Mouse (Mus musculus) midbrain, embryonic 13.5 days (tissue): ENCODE measurements around the gene Tff2. TPM values are rescaled to one million over a fixed set of nuclear protein-coding genes. Genes with fewer than 3 reads are reported as not detected.

Experiments used
- ATAC-seq: fragments of 200-750 bp; cut with Nextera tagmentation; 2 replicates; pipeline ENCODE4 v1.8.0; 2017; ENCODE audit warnings: mild to moderate bottlenecking, moderate TSS enrichment, moderate library complexity
- H3K27ac ChIP-seq: fragments of 300-500 bp; sonication (generic); 2 replicates; pipeline ENCODE4 v1.5.1; 2015; ENCODE audit warnings: inconsistent platforms, mild to moderate bottlenecking, moderate library complexity
- H3K27me3 ChIP-seq: fragments of 300-500 bp; sonication (generic); 2 replicates; pipeline ENCODE4 v1.6.1; 2015; ENCODE audit warnings: mild to moderate bottlenecking, inconsistent platforms
- H3K36me3 ChIP-seq: fragments of 300-500 bp; sonication (generic); 2 replicates; pipeline ENCODE4 v1.6.1; 2015; ENCODE audit warnings: mild to moderate bottlenecking, inconsistent platforms
- H3K4me1 ChIP-seq: fragments of 300-500 bp; sonication (generic); replicated peaks from 2 replicates; pipeline ENCODE4 v1.6.1; 2015; ENCODE audit warnings: inconsistent platforms
- H3K4me2 ChIP-seq: fragments of 300-500 bp; sonication (generic); replicated peaks from 2 replicates; pipeline ENCODE4 v1.6.1; 2015; ENCODE audit warnings: moderate library complexity, mild to moderate bottlenecking, inconsistent platforms
- H3K4me3 ChIP-seq: fragments of 300-500 bp; sonication (generic); replicated peaks from 2 replicates; pipeline ENCODE4 v1.5.1; 2015; ENCODE audit warnings: mild to moderate bottlenecking, inconsistent platforms
- H3K9ac ChIP-seq: fragments of 300-500 bp; sonication (generic); replicated peaks from 2 replicates; pipeline ENCODE4 v1.6.1; 2015; ENCODE audit warnings: mild to moderate bottlenecking, inconsistent platforms
- H3K9me3 ChIP-seq: fragments of 300-500 bp; sonication (generic); 2 replicates; pipeline ENCODE4 v1.6.1; 2016; ENCODE audit warnings: mild to moderate bottlenecking, inconsistent platforms
- WGBS: fragments of 180-500 bp; shearing (Covaris S2); methylation state at CpG from one replicate; pipeline ENCODE4 v1.1.7; 2015; 5-methylcytosine and 5-hydroxymethylcytosine counted together
- polyA plus RNA-seq: library from polyadenylated mRNA; unstranded; fragments of >200 nt; fragmentation: Nextera tagmentation; extraction: Ambion mirVana; gene quantifications from 2 replicates; pipeline ENCODE4 v1.2.1, GENCODE M21; 2015

Gene Tff2
- polyA plus RNA-seq = not detected in 2 replicates

DNA sequence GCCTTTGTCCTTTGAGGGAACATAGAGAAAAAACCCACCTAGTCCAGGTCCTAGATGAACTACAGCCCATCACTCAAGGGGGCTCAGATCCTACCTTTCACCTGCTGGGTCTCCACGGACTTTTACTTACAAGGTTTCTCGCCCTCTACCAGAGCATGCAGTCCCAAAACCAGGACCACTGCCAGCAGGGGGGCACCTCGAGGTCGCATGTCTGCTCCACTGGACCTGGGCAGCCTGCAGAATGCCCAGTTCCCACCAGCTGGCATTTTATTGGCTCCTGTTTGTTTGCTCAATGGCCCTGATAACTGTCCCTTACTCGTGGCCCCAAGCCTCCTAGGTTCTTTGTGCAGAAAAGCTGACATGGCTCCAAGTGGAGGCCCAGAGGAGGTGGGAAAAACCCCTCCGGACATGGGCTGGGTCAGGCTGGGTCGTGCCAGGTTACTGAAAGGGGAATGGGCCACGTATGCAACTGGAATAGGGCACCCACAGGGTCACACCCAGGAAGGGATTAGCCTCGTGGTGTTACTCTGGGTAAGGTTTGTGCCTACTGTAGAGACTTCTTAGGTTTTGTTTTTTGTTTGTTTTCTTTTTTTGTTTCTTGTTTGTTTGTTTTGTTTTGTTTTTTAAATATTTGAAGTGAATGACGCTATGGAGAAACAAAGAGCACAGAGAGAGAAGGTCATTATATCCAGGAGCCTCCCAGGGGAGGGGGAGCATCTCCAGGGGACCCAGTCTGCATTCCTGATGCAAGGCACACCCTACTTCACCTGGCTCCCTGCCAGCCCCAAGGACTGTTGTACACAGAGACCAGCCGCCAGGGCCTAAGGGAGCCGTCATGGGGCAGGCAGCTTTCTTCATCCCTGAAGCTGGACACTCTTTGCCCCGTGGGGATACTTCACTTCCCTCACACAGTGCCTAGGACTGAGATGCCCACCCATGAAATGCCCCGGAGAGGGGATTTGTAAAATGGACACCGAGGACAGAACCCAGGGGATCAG lies at the start of gene Tff2:
Gene Tff2, minus strand, starts transcription at position 243 of the 998 bp plus-strand sequence.
- WGBS = 72% methylated on average over 15 of the region's 15 CpGs
- H3K4me3 ChIP-seq = no peak within 1 kb of the TSS
- ATAC-seq = no peak
- H3K9me3 ChIP-seq = no peaks in the 10 kb centered on the region
- no peak within 1 kb of the TSS for H3K4me2 ChIP-seq
- H3K27ac ChIP-seq = no peak within 1 kb of the TSS
- no peak within 1 kb of the TSS for H3K9ac ChIP-seq
- no peaks in the 10 kb centered on the region for H3K27me3 ChIP-seq
- no peaks in the 10 kb centered on the region for H3K36me3 ChIP-seq
- no peaks in the 10 kb centered on the region for H3K4me1 ChIP-seq

- H3K4me3 ChIP-seq = no peak overlapping the region
- no peaks in the 10 kb centered on the region for H3K27me3 ChIP-seq
- no peak for ATAC-seq
- 92% methylated on average over 9 of the region's 9 CpGs for WGBS
- no peak overlapping the region for H3K27ac ChIP-seq
- H3K9ac ChIP-seq = no peak overlapping the region
- H3K4me1 ChIP-seq = no peaks in the 10 kb centered on the region
- H3K36me3 ChIP-seq = no peaks in the 10 kb centered on the region
- H3K4me2 ChIP-seq = no peak overlapping the region
- no peaks in the 10 kb centered on the region for H3K9me3 ChIP-seq
Observed at GRCm38 (mm10) chr17:31193360-31193759, 49.3 kb upstream of the Tff2 start.

- Histone ChIP-seq H3K36me3 (no peaks in the 10 kb centered on the region), H3K4me2 (no peak overlapping the region), H3K9me3 (no peaks in the 10 kb centered on the region), H3K9ac (no peak overlapping the region), H3K4me3 (no peak overlapping the region), H3K4me1 (no peaks in the 10 kb centered on the region), H3K27ac (no peak overlapping the region), H3K27me3 (no peaks in the 10 kb centered on the region)
- no peak for ATAC-seq
- 76% methylated on average over 2 of the region's 2 CpGs for WGBS
Observed at GRCm38 (mm10) chr17:31192663-31193062, 48.6 kb upstream of the Tff2 start.

GRCm38 (mm10) chr17:31191825-31192224 lies 47.7 kb upstream of the Tff2 start:
- H3K9ac ChIP-seq = no peak overlapping the region
- no peaks in the 10 kb centered on the region; the same call in 1 of the 2 replicates for H3K9me3 ChIP-seq
- no peak overlapping the region for H3K4me3 ChIP-seq
- no peak overlapping the region for H3K4me2 ChIP-seq
- H3K36me3 ChIP-seq = no peaks in the 10 kb centered on the region
- no peaks in the 10 kb centered on the region for H3K27me3 ChIP-seq
- H3K4me1 ChIP-seq = no peaks in the 10 kb centered on the region
- WGBS = 80% methylated on average over 8 of the region's 8 CpGs
- ATAC-seq = no peak
- no peak overlapping the region for H3K27ac ChIP-seq

DNA sequence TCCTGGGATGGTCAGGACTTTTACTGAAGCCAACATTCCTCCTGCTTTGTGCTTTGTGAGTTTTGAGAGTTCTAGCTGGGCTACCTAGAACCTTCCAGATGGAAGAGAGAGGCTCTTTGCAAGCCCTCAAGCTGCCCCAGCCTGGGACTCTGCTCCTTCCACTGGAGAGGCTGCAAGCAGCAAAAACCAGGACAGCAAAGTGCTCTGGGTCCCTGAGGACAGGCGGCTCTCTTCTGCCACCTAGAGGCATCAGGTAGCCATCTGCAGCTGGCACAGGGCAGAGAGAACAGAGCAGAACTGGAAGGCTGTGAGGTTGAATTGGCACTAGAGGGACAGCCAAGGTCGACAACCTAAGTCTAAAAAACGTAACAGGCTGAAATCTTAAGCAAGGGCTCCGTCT lies 43.3 kb upstream of the Tff2 start:
- Histone ChIP-seq H3K4me2 (no peak overlapping the region), H3K9ac (no peak overlapping the region), H3K36me3 (no peaks in the 10 kb centered on the region), H3K27me3 (no peaks in the 10 kb centered on the region), H3K4me1 (no peaks in the 10 kb centered on the region), H3K4me3 (no peak overlapping the region), H3K9me3 (no peaks in the 10 kb centered on the region; the same call in 1 of the 2 replicates), H3K27ac (no peak overlapping the region)
- no peak for ATAC-seq
- WGBS = 20% methylated on average over 4 of the region's 4 CpGs

DNA sequence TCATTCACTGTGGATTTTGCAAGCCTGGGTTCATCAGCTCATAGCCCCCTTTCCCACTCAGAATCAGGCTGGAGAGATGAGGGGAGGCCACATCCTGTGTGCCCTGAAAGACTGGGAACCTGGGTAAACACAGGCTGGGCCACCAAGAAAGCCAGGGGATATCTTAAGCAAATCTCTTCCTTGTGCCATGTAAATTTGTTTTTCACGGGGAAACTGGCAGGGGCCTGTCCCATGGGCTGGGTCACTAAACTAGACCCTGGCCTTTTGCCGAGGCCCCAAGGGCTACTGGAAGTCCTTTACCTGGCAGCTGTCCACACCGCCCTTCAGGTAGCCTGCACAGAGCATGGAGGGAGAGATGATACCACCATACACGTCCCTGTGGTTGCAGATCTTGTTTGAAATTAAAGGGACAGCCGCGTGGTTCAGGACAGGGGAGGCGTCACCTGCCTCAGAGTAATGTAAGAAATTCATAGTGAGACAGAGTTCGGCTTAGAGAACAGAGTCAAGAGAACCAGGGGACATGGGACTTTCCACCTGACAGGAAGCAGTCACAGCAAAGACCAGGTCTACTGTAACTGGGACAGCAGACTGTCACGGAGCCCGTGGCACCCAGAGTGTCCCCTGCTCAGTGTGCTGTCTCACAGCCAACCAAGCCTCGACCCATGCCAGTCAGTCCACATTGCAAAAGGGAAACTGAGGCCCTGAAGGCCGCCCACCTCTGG lies 40.3 kb upstream of the Tff2 start:
- H3K27ac ChIP-seq = no peak overlapping the region
- H3K4me2 ChIP-seq = no peak overlapping the region
- H3K4me1 ChIP-seq = no peaks in the 10 kb centered on the region
- H3K4me3 ChIP-seq = no peak overlapping the region
- WGBS = 86% methylated on average over 12 of the region's 12 CpGs
- H3K27me3 ChIP-seq = no peaks in the 10 kb centered on the region
- H3K36me3 ChIP-seq = no peaks in the 10 kb centered on the region
- H3K9ac ChIP-seq = no peak overlapping the region
- no peaks in the 10 kb centered on the region; the same call in 1 of the 2 replicates for H3K9me3 ChIP-seq
- no peak for ATAC-seq

DNA sequence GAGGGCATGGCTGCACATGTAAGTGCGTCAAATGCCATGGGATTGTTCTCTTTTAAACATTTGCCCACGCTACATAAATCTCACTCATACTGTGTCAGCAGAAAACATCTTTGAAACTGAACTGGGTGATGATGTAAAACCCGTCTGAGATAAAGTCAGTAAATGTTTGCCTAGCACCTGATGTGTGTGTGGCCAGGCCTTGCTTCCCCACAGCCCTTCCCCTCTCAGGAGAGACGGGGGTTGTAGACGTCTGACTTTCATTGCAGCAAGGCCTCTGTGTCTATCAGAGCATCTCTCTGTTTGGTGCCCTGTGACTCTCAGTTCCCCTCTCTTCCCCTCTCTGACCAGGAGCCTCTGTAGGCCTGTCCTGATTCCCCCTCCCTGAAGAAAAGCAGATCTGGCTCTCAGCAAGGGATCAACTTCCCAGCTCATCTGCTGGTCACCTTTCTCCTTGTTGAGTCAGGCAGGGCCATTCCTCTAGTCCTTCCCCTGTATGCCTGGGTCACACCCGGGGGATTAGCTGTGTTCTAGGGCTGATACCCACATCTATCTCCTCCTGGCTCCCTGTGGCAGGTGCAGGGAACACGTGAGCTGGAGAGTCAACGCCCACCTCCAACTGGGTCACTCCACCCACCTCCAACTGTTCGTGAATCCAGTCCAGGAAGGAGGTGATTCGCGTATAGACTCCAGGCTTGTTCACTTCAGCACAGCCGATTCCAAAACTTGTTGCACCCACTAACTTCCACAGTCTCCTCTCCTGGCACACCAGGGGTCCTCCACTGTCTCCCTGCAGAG lies 39.3 kb upstream of the Tff2 start:
- H3K27ac ChIP-seq = no peak overlapping the region
- no peaks in the 10 kb centered on the region; the same call in 1 of the 2 replicates for H3K9me3 ChIP-seq
- H3K27me3 ChIP-seq = no peaks in the 10 kb centered on the region
- no peaks in the 10 kb centered on the region for H3K4me1 ChIP-seq
- ATAC-seq = no peak
- no peak overlapping the region for H3K4me3 ChIP-seq
- no peak overlapping the region for H3K9ac ChIP-seq
- WGBS = 74% methylated on average over 12 of the region's 12 CpGs
- H3K4me2 ChIP-seq = no peak overlapping the region
- no peaks in the 10 kb centered on the region for H3K36me3 ChIP-seq

DNA sequence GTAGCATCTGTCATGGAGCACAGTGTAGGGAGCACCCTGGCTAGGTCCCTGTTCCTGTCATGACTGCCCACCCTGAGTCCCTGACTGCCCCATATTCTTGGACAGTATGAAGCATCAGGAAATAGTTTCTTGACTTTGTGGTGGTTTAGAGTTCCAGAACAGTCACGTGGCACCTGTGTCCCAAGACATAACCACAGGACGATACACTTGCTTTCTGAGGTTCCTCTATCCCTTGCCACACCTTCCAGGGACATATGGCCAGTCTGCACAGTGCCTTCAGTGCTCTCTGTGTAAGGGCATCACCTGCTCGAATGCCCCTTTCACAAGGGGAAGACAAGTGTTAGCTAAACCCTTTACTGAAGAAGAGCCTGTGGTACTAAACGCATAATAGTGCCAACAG lies 37.4 kb upstream of the Tff2 start:
- ATAC-seq = no peak
- 88% methylated on average over 4 of the region's 4 CpGs for WGBS
- H3K9ac ChIP-seq = no peak overlapping the region
- no peak overlapping the region for H3K27ac ChIP-seq
- H3K27me3 ChIP-seq = no peaks in the 10 kb centered on the region
- H3K4me3 ChIP-seq = no peak overlapping the region
- H3K36me3 ChIP-seq = no peaks in the 10 kb centered on the region
- H3K9me3 ChIP-seq = no peaks in the 10 kb centered on the region
- no peak overlapping the region for H3K4me2 ChIP-seq
- no peaks in the 10 kb centered on the region for H3K4me1 ChIP-seq

DNA sequence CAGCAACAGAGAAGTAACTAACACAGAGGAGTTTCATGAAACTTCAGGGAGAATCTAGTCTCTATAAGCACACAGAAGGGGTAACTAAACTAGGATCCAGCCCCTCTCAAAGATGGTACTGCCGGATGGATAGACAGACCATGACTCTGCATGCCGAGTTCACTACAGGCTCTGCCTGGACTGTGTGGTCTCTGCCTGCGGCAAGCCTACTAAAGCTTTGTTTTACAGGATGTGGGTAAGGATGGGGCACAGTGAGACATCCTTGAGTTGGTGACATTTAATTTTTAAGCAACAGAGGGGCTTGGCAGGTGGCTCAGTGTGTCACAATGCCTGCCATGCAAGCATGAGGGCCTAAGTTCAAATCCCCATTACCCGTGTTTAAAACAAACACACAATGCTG lies 32.2 kb upstream of the Tff2 start:
- Histone ChIP-seq H3K36me3 (no peaks in the 10 kb centered on the region), H3K4me1 (no peaks in the 10 kb centered on the region), H3K9me3 (no peaks in the 10 kb centered on the region), H3K9ac (no peak overlapping the region), H3K27me3 (no peaks in the 10 kb centered on the region), H3K27ac (no peak overlapping the region), H3K4me2 (no peak overlapping the region), H3K4me3 (no peak overlapping the region)
- WGBS = 95% methylated on average over 4 of the region's 4 CpGs
- no peak for ATAC-seq

DNA sequence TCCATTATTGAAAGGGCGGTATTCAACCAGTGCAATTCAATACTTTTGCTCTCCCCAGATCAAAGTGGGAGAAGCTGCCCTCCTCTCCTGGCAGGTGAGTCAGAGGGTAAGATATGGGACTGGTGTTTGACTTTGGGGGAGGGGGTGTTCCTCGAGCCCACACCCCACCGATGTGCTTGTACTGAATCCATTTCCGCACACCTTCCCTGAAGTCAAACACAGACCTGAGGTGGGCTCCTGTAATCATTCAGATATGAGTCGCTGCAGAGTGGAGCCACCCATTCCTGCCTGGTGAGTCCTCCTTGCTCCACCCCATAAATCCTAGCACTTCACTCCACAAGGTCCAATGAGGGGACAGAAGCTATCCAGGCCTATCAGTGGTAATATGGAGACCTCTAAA lies 25.7 kb upstream of the Tff2 start:
- Histone ChIP-seq H3K4me2 (no peak overlapping the region), H3K4me1 (no peaks in the 10 kb centered on the region), H3K4me3 (no peak overlapping the region), H3K36me3 (no peaks in the 10 kb centered on the region), H3K27me3 (no peaks in the 10 kb centered on the region), H3K27ac (no peak overlapping the region), H3K9ac (no peak overlapping the region), H3K9me3 (no peaks in the 10 kb centered on the region)
- ATAC-seq = no peak
- WGBS = 85% methylated on average over 5 of the region's 5 CpGs

GRCm38 (mm10) chr17:31165127-31165526 lies 21.0 kb upstream of the Tff2 start, which contains the start of gene Tff1:
TSS of gene Tff1 (minus strand) at chr17:31165277.
- ATAC-seq = no peak
- Histone ChIP-seq H3K4me2 (no peak within 1 kb of the TSS), H3K4me1 (no peaks in the 10 kb centered on the region), H3K9ac (no peak within 1 kb of the TSS), H3K36me3 (no peaks in the 10 kb centered on the region), H3K27ac (no peak within 1 kb of the TSS), H3K27me3 (no peaks in the 10 kb centered on the region), H3K4me3 (no peak within 1 kb of the TSS), H3K9me3 (no peaks in the 10 kb centered on the region)
- 89% methylated on average over 6 of the region's 6 CpGs for WGBS
